Mouse (Mus musculus) brain, embryonic 18.5 days (tissue): ENCODE measurements around the gene Aars2.

Source experiments
- DNase-seq: peaks from one replicate; pipeline ENCODE4 v3.0.0-alpha.2; 2012; ENCODE audit warnings: low read depth, low spot score

Gene Aars2

DNA sequence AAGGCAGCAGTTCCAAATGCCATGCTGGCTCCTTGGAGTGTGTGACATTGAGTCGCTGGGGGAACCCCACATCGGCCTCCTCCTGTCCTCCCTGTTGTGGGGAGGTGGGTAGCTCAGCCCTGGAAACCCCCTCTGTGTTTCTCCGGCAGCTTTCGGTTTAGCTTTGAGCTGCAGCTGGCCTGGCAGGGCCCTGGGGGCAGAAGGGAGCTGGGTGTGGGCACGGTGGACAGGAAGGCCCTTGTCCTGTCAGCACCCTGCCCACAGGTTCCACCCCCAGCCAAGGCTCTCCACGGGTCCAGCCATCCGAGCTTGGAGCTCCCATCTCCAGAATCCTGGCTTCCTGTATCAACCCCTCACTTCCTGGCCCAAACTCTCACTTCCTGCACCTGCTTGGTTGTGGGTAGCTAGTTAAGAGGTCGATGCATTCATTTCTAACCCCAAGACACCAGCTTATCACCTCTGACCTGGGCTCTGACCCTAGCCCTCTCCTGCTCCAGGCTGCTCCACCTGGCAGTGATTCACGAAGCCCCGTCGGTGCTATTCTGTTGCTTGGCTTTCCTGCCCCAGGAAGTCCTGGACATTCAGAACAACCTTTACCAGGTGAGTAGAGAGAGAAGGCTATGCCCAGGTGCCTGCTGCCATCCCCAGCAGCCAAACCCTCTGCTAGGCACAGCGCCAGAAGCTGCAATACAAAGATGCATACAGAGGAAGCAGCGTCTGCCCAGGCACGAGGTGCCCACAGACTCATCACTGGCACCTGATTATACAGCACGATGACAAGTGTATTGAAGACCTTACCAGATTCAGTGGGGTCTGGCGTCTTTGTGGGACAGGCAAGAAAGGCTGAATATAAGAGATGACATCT, 51.6 kb downstream of the Aars2 start:
- no peak for DNase-seq

DNA sequence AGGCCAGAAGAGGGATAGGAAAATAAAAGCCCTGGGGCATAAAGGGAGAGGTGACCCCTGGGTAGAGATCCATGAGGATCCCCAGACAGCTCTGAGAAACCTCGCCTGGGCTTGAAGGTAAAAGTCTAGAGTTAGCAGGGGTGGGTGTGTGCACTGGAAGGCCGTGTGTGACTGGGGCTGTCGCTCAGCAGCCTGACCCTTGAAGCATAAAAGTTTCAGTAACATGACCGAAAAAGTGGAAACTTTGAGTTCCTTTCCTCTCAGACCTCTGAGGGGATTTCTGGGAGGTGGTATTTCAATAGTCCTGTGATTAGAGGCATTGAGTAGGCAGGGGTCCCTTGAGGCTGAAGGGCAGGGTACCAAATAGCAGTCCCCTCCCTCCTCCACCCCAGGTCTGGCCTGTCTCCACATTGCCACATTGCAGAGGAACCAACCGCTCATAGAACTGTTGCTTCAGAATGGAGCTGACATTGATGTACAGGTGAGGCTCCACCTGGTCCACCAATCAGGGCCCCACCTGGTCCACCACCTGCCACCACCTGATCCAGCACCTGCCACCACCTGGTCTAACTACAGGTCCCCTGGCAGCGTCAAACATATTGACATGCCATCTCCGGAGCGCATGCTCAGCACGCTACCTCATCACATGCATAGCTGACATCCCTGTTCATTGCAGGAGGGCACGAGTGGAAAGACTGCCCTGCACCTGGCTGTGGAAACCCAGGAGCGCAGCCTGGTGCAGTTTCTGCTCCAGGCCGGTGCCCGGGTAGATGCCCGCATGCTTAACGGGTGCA, 53.3 kb downstream of the Aars2 start:
- no peak for DNase-seq

DNA sequence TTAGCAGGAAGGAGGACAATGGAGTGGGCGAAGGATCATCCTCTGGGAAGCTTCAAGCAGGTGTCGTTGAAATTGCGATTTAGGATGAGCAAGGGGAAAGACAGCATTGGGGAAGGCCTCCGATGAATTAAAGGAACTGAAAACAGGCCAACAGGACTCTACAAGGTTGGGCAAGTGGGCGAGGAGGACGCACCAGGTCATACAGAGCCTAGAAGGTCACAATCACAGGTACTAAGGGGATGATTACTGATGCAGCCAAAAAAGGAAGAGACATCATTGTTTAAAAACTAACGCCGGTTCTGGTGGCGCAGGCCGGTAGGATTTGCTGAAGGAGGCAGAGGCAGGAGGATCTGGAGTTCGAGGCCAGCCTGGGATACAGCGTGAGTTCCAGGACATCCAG, 56.6 kb downstream of the Aars2 start:
- DNase-seq, result no peak

DNA sequence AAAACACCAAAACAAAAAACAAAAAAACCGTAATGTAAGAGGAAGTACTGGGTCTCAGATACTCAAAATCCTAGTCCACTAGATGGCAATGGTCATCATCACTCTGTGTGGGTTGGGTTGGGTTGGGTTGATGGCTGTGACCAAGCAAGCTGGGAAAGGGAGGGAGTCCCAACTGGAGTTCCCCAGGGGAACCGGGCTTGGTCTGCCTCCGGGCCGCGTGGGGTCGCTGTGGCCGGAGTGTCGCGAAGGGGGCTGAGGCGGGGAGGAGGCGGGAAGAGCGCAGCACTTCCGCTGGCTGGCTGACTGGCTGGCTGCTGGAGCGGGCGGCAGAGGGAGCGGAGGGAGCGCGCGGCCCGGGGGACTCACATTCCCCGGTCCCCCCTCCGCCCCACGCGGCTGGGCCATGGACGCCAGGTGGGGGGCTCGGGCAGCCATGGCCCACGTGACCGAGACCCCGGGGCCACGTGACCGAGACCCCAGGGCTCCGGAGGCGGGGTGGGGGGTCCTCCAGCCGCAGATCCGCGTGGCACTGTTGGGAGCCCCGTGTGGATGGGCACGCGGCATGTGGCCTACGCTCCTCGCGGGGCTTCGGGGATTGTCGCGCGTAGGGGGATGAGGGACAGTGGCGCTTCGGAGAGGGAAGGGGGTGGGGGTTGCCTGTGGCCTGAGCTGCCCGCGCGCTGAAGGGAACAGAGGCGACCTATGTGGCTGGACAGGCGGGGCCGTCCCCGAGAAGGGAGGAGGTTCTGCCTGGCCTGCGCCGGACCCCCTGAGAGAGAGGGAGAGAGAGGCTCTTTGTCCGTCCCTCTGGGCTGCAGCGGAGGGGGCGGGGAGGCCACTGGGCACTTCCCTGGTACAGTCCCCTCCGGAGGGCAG, 57.3 kb downstream of the Aars2 start, which contains the start of gene Slc35b2:
Slc35b2 (plus strand) TSS at position 220 of the 876 bp plus-strand sequence.
- no peak for DNase-seq

DNA sequence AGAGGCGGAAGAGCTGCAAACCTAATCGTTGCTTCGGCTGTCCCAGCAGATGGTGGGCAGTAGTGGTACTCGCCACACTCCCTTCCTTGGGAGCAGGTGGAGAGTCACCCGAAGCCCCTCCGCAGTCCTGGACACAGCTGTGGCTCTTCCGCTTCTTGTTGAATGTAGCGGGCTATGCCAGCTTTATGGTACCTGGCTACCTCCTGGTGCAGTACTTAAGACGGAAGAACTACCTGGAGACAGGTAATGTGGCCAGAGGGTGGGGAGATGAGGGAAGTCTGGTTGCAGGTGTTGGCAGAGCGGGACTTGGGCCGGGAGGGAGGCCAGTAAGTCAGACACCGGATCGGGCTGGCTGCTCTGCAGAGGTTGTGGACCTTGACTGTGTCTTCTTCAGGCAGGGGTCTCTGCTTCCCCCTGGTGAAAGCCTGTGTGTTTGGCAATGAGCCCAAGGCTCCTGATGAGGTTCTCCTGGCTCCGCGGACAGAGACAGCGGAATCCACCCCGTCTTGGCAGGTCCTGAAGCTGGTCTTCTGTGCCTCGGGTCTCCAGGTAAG, 58.0 kb downstream of the Aars2 start:
- DNase-seq, result no peak

DNA sequence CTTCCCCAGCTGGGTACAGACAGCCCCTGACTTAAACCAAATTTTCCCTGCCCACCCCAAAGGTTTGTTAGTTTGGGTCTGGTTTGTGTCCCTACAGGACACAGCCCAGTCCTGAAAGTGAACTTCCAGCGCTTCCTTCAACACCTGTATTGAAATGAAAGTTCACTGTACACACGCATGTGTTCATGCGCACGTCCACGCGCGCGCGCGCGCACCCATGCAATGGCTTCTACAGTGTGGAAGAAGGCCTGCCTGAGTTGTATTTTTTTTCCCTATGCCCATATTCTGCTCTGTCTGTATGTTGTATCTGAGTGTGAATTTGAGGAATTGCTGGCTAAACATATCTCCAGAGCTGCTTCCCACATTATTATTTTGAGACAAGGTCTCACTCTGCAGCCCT, 58.5 kb downstream of the Aars2 start:
- DNase-seq, result no peak

DNA sequence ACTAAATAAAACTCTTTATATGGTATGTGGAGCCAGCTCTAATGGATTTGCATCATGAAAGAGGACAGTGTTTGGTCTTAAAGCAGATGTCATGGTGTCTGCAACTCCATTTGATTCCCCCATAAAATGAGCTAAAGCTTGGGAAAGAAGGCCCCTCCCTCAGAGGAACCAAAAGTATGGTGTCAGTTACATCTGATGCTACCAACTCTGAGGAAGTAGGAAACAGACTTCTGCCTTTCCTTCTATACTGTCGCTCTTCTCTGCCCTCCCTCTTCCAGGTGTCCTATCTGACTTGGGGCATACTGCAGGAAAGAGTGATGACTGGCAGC, 59.4 kb downstream of the Aars2 start:
- no peak for DNase-seq

DNA sequence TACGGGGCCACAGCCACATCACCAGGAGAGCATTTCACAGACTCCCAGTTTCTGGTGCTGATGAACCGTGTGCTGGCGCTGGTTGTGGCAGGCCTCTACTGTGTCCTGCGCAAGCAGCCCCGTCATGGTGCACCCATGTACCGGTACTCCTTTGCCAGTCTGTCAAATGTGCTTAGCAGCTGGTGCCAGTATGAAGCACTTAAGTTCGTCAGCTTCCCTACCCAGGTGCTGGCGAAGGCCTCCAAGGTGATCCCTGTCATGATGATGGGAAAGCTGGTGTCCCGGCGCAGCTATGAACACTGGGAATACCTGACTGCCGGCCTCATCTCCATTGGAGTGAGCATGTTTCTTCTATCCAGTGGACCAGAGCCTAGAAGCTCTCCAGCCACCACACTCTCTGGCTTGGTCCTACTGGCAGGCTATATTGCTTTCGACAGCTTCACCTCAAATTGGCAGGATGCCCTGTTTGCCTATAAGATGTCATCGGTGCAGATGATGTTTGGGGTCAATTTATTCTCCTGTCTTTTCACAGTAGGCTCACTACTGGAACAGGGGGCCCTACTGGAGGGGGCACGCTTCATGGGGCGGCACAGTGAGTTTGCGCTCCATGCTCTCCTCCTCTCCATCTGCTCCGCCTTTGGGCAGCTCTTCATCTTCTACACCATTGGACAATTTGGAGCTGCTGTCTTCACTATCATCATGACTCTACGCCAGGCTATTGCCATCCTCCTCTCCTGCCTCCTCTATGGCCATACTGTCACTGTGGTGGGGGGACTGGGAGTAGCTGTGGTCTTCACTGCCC, 59.9 kb downstream of the Aars2 start:
- no peak for DNase-seq

DNA sequence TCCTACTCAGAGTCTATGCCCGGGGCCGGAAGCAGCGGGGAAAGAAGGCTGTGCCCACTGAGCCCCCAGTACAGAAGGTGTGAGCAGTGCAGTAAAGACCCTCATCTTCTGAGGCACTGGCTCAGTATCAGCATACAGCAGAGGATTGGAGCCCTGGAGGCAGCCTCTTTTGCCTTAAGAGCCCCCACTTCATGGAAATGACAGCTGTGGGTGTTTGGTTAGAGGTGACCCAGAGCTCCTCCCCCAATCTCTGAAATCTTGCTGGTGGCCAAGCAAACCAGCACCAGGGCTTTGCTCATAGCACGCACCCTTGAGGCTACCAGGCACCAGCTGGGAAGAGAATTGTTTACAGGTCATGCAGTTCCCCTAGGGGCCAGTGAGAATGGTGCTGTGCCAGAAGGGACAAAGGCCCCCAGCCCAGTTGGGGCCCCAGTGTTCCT, 60.5 kb downstream of the Aars2 start:
- DNase-seq, result no peak

DNA sequence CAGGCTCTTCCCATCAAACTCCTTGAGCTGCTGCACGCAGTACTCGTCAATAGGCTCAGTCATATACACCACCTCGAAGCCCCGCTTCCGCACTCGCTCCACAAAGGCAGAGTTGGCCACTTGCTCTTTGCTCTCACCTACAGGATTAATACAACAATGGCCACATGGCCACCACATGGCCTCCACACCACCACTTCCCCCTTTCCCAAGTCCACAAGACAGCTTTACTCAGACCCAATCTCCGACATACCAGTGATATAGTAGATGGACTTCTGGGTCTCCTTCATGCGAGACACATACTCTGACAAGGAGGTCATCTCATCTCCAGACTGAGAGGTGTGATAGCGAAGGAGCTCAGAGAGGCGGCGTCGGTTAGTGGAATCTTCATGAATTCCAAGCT, 62.3 kb downstream of the Aars2 start:
- no peak for DNase-seq

DNA sequence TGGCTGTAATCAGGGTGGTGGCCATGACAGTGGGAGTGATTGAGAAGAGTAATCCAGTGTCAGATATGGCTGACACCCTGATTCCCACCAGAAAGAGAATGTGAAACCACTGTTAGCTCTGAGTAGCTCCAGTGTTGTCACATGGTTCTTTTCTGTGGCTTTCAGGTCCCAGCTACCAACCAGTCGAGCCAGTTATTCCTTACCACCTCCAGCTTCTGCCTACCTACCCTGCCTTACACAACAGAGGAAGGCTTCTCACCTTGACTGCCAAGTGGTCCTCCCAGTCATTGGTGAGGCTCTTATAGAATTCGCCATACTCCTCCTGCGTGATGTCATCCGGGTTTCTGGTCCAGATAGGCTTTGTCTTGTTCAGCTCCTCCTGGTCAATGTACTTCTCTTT, 63.4 kb downstream of the Aars2 start:
- no peak for DNase-seq
